ENCODE assay signal across 8 mouse cellular contexts in genomic region chrX:73787225-73787558, GRCm38 (mm10). TPM values are rescaled to one million over a fixed set of nuclear protein-coding genes. Genes with fewer than 3 reads are reported as not detected.
A peak's percentile ranks its signal among the peaks of the same experiment; 100 is the strongest.
DNase-seq lines count a peak whose midpoint lies in the region; ATAC-seq and TF ChIP-seq lines count a peak whose summit lies in the region.

No protein-coding gene starts in this region.

- H3K27ac ChIP-seq in heart, embryonic 10.5 days = peak overlapping the region; percentile 89
- H3K27ac ChIP-seq in forebrain, embryonic 13.5 days = peak overlapping the region; percentile 84
- peak overlapping the region; percentile 88 for H3K27ac ChIP-seq in liver, embryonic 14.5 days

- 20% methylated on average over 22 of the region's 22 CpGs for WGBS in heart, embryonic 10.5 days
- WGBS in forebrain, embryonic 13.5 days = 15% methylated on average over 19 of the region's 22 CpGs
- WGBS in liver, embryonic 14.5 days (ENCODE audit: insufficient replicate concordance) = 2% methylated on average over 22 of the region's 22 CpGs

- no peaks in the 10 kb centered on the region for H3K9me3 ChIP-seq in heart, embryonic 10.5 days
- no peaks in the 10 kb centered on the region for H3K9me3 ChIP-seq in forebrain, embryonic 13.5 days (replicated peaks)
- H3K9me3 ChIP-seq in liver, embryonic 14.5 days (ENCODE audit: control insufficient read depth, low read length) = no peaks in the 10 kb centered on the region

- peaks cover 17% of the 10 kb centered on the region; the same call in 1 of the 2 replicates for H3K27me3 ChIP-seq in heart, embryonic 10.5 days (ENCODE audit: insufficient read depth, poor library complexity, severe bottlenecking)
- no peaks in the 10 kb centered on the region for H3K27me3 ChIP-seq in forebrain, embryonic 13.5 days
- H3K27me3 ChIP-seq in liver, embryonic 14.5 days (ENCODE audit: control insufficient read depth, insufficient read depth, low read length) = no peaks in the 10 kb centered on the region

- peak overlapping the region; percentile 67 for H3K4me3 ChIP-seq in heart, embryonic 10.5 days
- peak overlapping the region; percentile 56 for H3K4me3 ChIP-seq in forebrain, embryonic 13.5 days
- peak overlapping the region; percentile 77 to 97 for H3K4me3 ChIP-seq in liver, embryonic 14.5 days (ENCODE audit: insufficient read depth in 1 of 2, low read depth in 2 of 2, low read length in 2 of 2)

- TF ChIP-seq CTCF in liver, embryonic 14.5 days (IDR thresholded peaks at IDR 0.05; ENCODE audit: low read depth) = no peak

- DNase-seq in heart, embryonic 10.5 days (ENCODE audit: low spot score) = no peak
- DNase-seq in heart, postnatal 14 days = no peak
- no peak for DNase-seq in liver, embryonic 14.5 days (ENCODE audit: low read depth in 3 of 3, low spot score in 3 of 3)
- no peak for DNase-seq in ovary, postnatal 36 days (ENCODE audit: low spot score)
- no peak for DNase-seq in frontal cortex, postnatal 10 days (ENCODE audit: low spot score in 2 of 2)
- no peak for DNase-seq in adrenal gland, postnatal 36 days

- H3K36me3 ChIP-seq in heart, embryonic 10.5 days = peaks cover 25% of the 10 kb centered on the region
- peaks cover 24% of the 10 kb centered on the region; the same call in 1 of the 2 replicates for H3K36me3 ChIP-seq in forebrain, embryonic 13.5 days (ENCODE audit: poor library complexity, severe bottlenecking)
- H3K36me3 ChIP-seq in liver, embryonic 14.5 days (replicated peaks; ENCODE audit: control insufficient read depth, insufficient read depth, low read depth) = no peaks in the 10 kb centered on the region

- peak; percentile 38 for ATAC-seq in CD4-positive, CD25-positive, alpha-beta regulatory T cell, adult 4 months
- ATAC-seq in forebrain, embryonic 13.5 days = peak; percentile 54; the same call in 1 of the 2 replicates
- ATAC-seq in liver, embryonic 14.5 days (ENCODE audit: insufficient read depth) = peak; percentile 40

- TF ChIP-seq EP300 in liver, embryonic 14.5 days (IDR thresholded peaks at IDR 0.05; ENCODE audit: low read depth) = no peak

- peak overlapping the region; percentile 67 for H3K4me2 ChIP-seq in forebrain, embryonic 13.5 days
- peak overlapping the region; percentile 79 for H3K4me2 ChIP-seq in liver, embryonic 14.5 days (ENCODE audit: low read depth)

- H3K9ac ChIP-seq in forebrain, embryonic 13.5 days = peak overlapping the region; percentile 73
- H3K9ac ChIP-seq in liver, embryonic 14.5 days (replicated peaks) = peak overlapping the region; percentile 85

- H3K4me1 ChIP-seq in heart, embryonic 10.5 days = peaks cover 9% of the 10 kb centered on the region; the same call in 1 of the 2 replicates
- H3K4me1 ChIP-seq in forebrain, embryonic 13.5 days = peaks cover 25% of the 10 kb centered on the region
- H3K4me1 ChIP-seq in liver, embryonic 14.5 days (replicated peaks; ENCODE audit: control insufficient read depth in 2 of 2, insufficient read depth in 2 of 2, low read length in 1 of 2) = peaks cover 0 to 17% of the 10 kb centered on the region in 2 experiments; a peak in 3 of 4 replicates

- intact Hi-C loops in heart, postnatal 14 days (cut with DNase I) = loop anchor here (2.0 kb wide), 1 partner anchor 70 kb away; the partner anchor contains the start of genes Abcd1 and Bcap31

RNA-seq across cellular contexts. Expression of gene Ssr4, which starts 0.4 kb away (rescaled TPM):
- 156 and 158 TPM in 2 replicates for polyA plus RNA-seq in heart, embryonic 10.5 days (2016; fragmentation: Nextera tagmentation; extraction: Ambion mirVana)
- 10 to 100 TPM; 82.1 to 83.9 TPM for total RNA-seq in heart, postnatal 14 days (2021)
- polyA plus RNA-seq in CD4-positive, CD25-positive, alpha-beta regulatory T cell, adult 4 months (2017; shearing (Covaris generic)) = 100 to 1,000 TPM; 214 to 239 TPM
- 129 and 133 TPM in 2 replicates for polyA plus RNA-seq in forebrain, embryonic 13.5 days (2015; fragmentation: Nextera tagmentation; extraction: Ambion mirVana)
- 117 and 139 TPM in 2 replicates for polyA plus RNA-seq in liver, embryonic 14.5 days (2012; rRNA removed)
- 200 and 203 TPM in 2 replicates for polyA plus RNA-seq in liver, embryonic 14.5 days (2014; fragmentation: Nextera tagmentation; extraction: Ambion mirVana)
- 100 to 1,000 TPM; 161 to 166 TPM for total RNA-seq in adrenal gland, postnatal 36 days (2021)

RNA-seq across cellular contexts. Expression of gene Idh3g, which starts 0.5 kb away (rescaled TPM):
- 219 and 264 TPM in 2 replicates for polyA plus RNA-seq in heart, embryonic 10.5 days (2016; fragmentation: Nextera tagmentation; extraction: Ambion mirVana)
- total RNA-seq in heart, postnatal 14 days (2021) = 100 to 1,000 TPM; 582 to 586 TPM
- polyA plus RNA-seq in CD4-positive, CD25-positive, alpha-beta regulatory T cell, adult 4 months (2017; shearing (Covaris generic)) = 100 to 1,000 TPM; 146 to 173 TPM
- polyA plus RNA-seq in forebrain, embryonic 13.5 days (2015; fragmentation: Nextera tagmentation; extraction: Ambion mirVana) = 205 and 225 TPM in 2 replicates
- 143 TPM in 2 replicates for polyA plus RNA-seq in liver, embryonic 14.5 days (2012; rRNA removed)
- polyA plus RNA-seq in liver, embryonic 14.5 days (2014; fragmentation: Nextera tagmentation; extraction: Ambion mirVana) = 128 and 140 TPM in 2 replicates
- total RNA-seq in adrenal gland, postnatal 36 days (2021) = 100 to 1,000 TPM; 412 to 482 TPM

RNA-seq across cellular contexts. Expression of gene Srpk3, which starts 13.0 kb away (rescaled TPM):
- polyA plus RNA-seq in heart, embryonic 10.5 days (2016; fragmentation: Nextera tagmentation; extraction: Ambion mirVana) = 39.2 and 81.4 TPM in 2 replicates
- total RNA-seq in heart, postnatal 14 days (2021) = 10 to 100 TPM; 23.9 to 29.3 TPM
- polyA plus RNA-seq in CD4-positive, CD25-positive, alpha-beta regulatory T cell, adult 4 months (2017; shearing (Covaris generic)) = 1 to 10 TPM in 1 of 2 experiments, under 1 TPM in 1; 0.12 to 3.4 TPM
- polyA plus RNA-seq in forebrain, embryonic 13.5 days (2015; fragmentation: Nextera tagmentation; extraction: Ambion mirVana) = 1.7 and 1.8 TPM in 2 replicates
- 0.04 and 0.12 TPM in 2 replicates for polyA plus RNA-seq in liver, embryonic 14.5 days (2012; rRNA removed)
- polyA plus RNA-seq in liver, embryonic 14.5 days (2014; fragmentation: Nextera tagmentation; extraction: Ambion mirVana) = 0.05 and 0.11 TPM in 2 replicates
- total RNA-seq in adrenal gland, postnatal 36 days (2021) = under 1 TPM in 1 of 2 experiments, not detected in 1; 0.33 TPM

RNA-seq across cellular contexts. Expression of gene Plxnb3, which starts 30.3 kb away (rescaled TPM):
- 0.13 and 0.46 TPM in 2 replicates for polyA plus RNA-seq in heart, embryonic 10.5 days (2016; fragmentation: Nextera tagmentation; extraction: Ambion mirVana)
- 1 to 10 TPM; 1.0 to 1.2 TPM for total RNA-seq in heart, postnatal 14 days (2021)
- not detected for polyA plus RNA-seq in CD4-positive, CD25-positive, alpha-beta regulatory T cell, adult 4 months (2017; shearing (Covaris generic))
- 0.03 and 0.10 TPM in 2 replicates for polyA plus RNA-seq in forebrain, embryonic 13.5 days (2015; fragmentation: Nextera tagmentation; extraction: Ambion mirVana)
- 0.26 and 0.31 TPM in 2 replicates for polyA plus RNA-seq in liver, embryonic 14.5 days (2012; rRNA removed)
- polyA plus RNA-seq in liver, embryonic 14.5 days (2014; fragmentation: Nextera tagmentation; extraction: Ambion mirVana) = 0.08 and 0.14 TPM in 2 replicates
- under 1 TPM; 0.30 to 0.66 TPM for total RNA-seq in adrenal gland, postnatal 36 days (2021)

RNA-seq across cellular contexts. Expression of gene Pdzd4, which starts 37.6 kb away (rescaled TPM):
- 0.32 and 0.38 TPM in 2 replicates for polyA plus RNA-seq in heart, embryonic 10.5 days (2016; fragmentation: Nextera tagmentation; extraction: Ambion mirVana)
- 1 to 10 TPM; 2.0 to 2.1 TPM for total RNA-seq in heart, postnatal 14 days (2021)
- under 1 TPM; 0.08 to 0.16 TPM for polyA plus RNA-seq in CD4-positive, CD25-positive, alpha-beta regulatory T cell, adult 4 months (2017; shearing (Covaris generic))
- polyA plus RNA-seq in forebrain, embryonic 13.5 days (2015; fragmentation: Nextera tagmentation; extraction: Ambion mirVana) = 3.1 and 3.5 TPM in 2 replicates
- polyA plus RNA-seq in liver, embryonic 14.5 days (2012; rRNA removed) = 0.23 and 0.30 TPM in 2 replicates
- 0.08 TPM in 1 of 2 replicates, not detected in the other for polyA plus RNA-seq in liver, embryonic 14.5 days (2014; fragmentation: Nextera tagmentation; extraction: Ambion mirVana)
- total RNA-seq in adrenal gland, postnatal 36 days (2021) = 1 to 10 TPM; 2.9 to 4.4 TPM
